Mouse (Mus musculus) heart, postnatal 0 days (tissue): ENCODE results near the gene As3mt. TPM values are rescaled to one million over a fixed set of nuclear protein-coding genes. Genes with fewer than 3 reads are reported as not detected.

ENCODE experiments used
- ATAC-seq: fragments of 200-750 bp; cut with Nextera tagmentation; 2 replicates; pipeline ENCODE4 v1.8.0; 2017; ENCODE audit warnings: low read depth, moderate number of reproducible peaks, moderate library complexity; ENCODE audit not compliant: insufficient read depth
- DNase-seq: peaks from one replicate; pipeline ENCODE4 v3.0.0-alpha.2; 2016; ENCODE audit warnings: low spot score
- H3K27ac ChIP-seq: fragments of 300-500 bp; sonication (generic); 2 replicates; pipeline ENCODE4 v1.5.1; 2014; ENCODE audit warnings: low read depth, mild to moderate bottlenecking
- H3K27me3 ChIP-seq: fragments of 300-500 bp; sonication (generic); 2 replicates; pipeline ENCODE4 v1.6.1; 2014; ENCODE audit warnings: low read length, mixed read lengths; ENCODE audit not compliant: control insufficient read depth, insufficient read depth
- H3K36me3 ChIP-seq: fragments of 300-500 bp; sonication (generic); replicated peaks from 2 replicates; pipeline ENCODE4 v1.6.1; 2014; ENCODE audit warnings: low read length, mixed read lengths; ENCODE audit not compliant: control insufficient read depth, insufficient read depth
- H3K4me1 ChIP-seq: fragments of 300-500 bp; sonication (generic); 2 replicates; pipeline ENCODE4 v1.6.1; 2014; ENCODE audit warnings: antibody characterized with exemption; ENCODE audit not compliant: control insufficient read depth, insufficient read depth
- H3K4me2 ChIP-seq: fragments of 300-500 bp; sonication (generic); 2 replicates; pipeline ENCODE4 v1.6.1; 2014; ENCODE audit warnings: low read depth, mild to moderate bottlenecking, low read length, moderate library complexity
- H3K4me3 ChIP-seq: fragments of 300-500 bp; sonication (generic); 2 replicates; pipeline ENCODE4 v1.5.1; 2014; ENCODE audit warnings: low read depth, low read length
- H3K9ac ChIP-seq: fragments of 300-500 bp; sonication (generic); replicated peaks from 2 replicates; pipeline ENCODE4 v1.6.1; 2014; ENCODE audit warnings: low read depth, low read length, mixed read lengths
- H3K9me3 ChIP-seq: fragments of 300-500 bp; sonication (generic); replicated peaks from 2 replicates; pipeline ENCODE4 v1.6.1; 2016; ENCODE audit warnings: low read length; ENCODE audit not compliant: control insufficient read depth
- CTCF ChIP-seq: IDR thresholded peaks from 2 replicates; pipeline ENCODE4 v1.5.1; 2016; ENCODE audit warnings: antibody characterized with exemption, control low read depth, low read depth
- EP300 ChIP-seq: IDR thresholded peaks from 2 replicates; pipeline ENCODE4 v1.6.1; 2016; ENCODE audit warnings: antibody characterized with exemption, low read depth
- WGBS: fragments of 180-500 bp; shearing (Covaris S2); extraction: QIAGEN DNeasy Blood & Tissue Kit; methylation state at CpG from one replicate; pipeline ENCODE4 v1.1.7; 2014; 5-methylcytosine and 5-hydroxymethylcytosine counted together
- polyA plus RNA-seq: library from polyadenylated mRNA; unstranded; fragments of >200 nt; fragmentation: Nextera tagmentation; extraction: Ambion mirVana; gene quantifications from 2 replicates; pipeline ENCODE4 v1.2.1, GENCODE M21; 2015
- total RNA-seq: library from RNA; depleted of rRNA; stranded (reverse); fragments of >200 nt; gene quantifications from 2 replicates; pipeline ENCODE4 v1.2.3, GENCODE M21; 2014; ENCODE audit warnings: low replicate concordance

Gene As3mt
- total and polyA plus RNA-seq, 2 experiments from 2014 or later: 24.1 to 61.7 TPM

DNA sequence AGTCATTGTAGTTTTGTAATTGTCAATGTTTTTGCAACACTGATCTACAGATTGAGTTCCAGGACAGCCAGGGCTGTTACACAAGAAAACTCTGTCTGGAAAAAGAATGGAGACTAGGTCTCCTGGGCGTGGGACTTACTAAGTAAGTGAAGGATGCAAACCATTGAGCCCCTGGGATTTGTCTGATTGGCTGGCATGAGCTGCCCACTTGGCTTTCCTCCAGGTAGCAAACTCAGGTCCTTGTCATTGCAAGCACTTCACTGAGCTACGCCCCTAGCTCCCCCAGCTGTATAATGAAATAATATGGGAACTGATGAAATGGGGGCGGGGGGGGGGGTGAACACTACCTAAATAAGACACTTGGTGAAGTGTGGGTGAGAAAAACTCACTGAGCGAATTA is 14.1 kb upstream of the As3mt start:
- ATAC-seq (no peak), DNase-seq (no peak)
- H3K9ac ChIP-seq: no peak overlapping the region
- no peak overlapping the region for H3K4me2 ChIP-seq
- WGBS: 80% methylated on average over 4 of the region's 4 CpGs
- H3K36me3 ChIP-seq: no peaks in the 10 kb centered on the region
- H3K27ac ChIP-seq: no peak overlapping the region
- H3K9me3 ChIP-seq: no peaks in the 10 kb centered on the region
- peaks cover 8% of the 10 kb centered on the region; the same call in 1 of the 2 replicates for H3K4me1 ChIP-seq
- H3K27me3 ChIP-seq: no peaks in the 10 kb centered on the region
- no peak overlapping the region for H3K4me3 ChIP-seq
- no peak for TF ChIP-seq CTCF
- no peak for TF ChIP-seq EP300

GRCm38 (mm10) chr19:46696482-46696881 is 10.8 kb upstream of the As3mt start:
- H3K4me3 ChIP-seq: no peak overlapping the region
- ATAC-seq (no peak), DNase-seq (no peak)
- TF ChIP-seq EP300 (no peak), CTCF (no peak)
- 94% methylated on average over 8 of the region's 8 CpGs for WGBS
- no peak overlapping the region for H3K27ac ChIP-seq
- H3K9me3 ChIP-seq: no peaks in the 10 kb centered on the region
- H3K27me3 ChIP-seq: no peaks in the 10 kb centered on the region
- no peak overlapping the region for H3K9ac ChIP-seq
- no peak overlapping the region for H3K4me2 ChIP-seq
- H3K4me1 ChIP-seq: no peaks in the 10 kb centered on the region
- peaks cover 13% of the 10 kb centered on the region; the same call in 1 of the 2 replicates for H3K36me3 ChIP-seq

DNA sequence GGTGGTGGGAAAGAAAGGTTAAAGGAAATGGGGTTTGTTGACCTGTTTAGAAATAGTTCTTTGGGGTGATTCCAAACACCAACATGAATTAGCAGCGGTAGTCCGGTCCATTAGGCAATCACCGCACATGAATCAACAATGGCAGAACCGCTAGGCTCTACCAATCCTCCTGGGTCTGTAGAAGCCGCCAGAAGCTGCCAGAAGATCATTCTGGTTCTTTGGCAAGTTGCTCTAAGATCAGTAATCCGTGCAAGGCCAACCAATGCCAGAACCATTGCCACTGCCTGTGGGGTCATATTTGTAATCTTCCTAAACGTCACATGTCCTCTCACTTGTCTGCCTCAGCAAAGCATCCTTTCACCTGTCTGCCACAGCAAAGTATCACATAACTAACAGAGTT is 10.3 kb upstream of the As3mt start:
- Histone ChIP-seq H3K4me1 (no peaks in the 10 kb centered on the region), H3K36me3 (peaks cover 14% of the 10 kb centered on the region; the same call in 1 of the 2 replicates), H3K27me3 (no peaks in the 10 kb centered on the region), H3K4me2 (no peak overlapping the region), H3K9ac (no peak overlapping the region), H3K27ac (no peak overlapping the region), H3K9me3 (no peaks in the 10 kb centered on the region), H3K4me3 (no peak overlapping the region)
- TF ChIP-seq CTCF (no peak), EP300 (no peak)
- no peak for ATAC-seq
- WGBS: 92% methylated on average over 7 of the region's 7 CpGs
- DNase-seq: no peak

DNA sequence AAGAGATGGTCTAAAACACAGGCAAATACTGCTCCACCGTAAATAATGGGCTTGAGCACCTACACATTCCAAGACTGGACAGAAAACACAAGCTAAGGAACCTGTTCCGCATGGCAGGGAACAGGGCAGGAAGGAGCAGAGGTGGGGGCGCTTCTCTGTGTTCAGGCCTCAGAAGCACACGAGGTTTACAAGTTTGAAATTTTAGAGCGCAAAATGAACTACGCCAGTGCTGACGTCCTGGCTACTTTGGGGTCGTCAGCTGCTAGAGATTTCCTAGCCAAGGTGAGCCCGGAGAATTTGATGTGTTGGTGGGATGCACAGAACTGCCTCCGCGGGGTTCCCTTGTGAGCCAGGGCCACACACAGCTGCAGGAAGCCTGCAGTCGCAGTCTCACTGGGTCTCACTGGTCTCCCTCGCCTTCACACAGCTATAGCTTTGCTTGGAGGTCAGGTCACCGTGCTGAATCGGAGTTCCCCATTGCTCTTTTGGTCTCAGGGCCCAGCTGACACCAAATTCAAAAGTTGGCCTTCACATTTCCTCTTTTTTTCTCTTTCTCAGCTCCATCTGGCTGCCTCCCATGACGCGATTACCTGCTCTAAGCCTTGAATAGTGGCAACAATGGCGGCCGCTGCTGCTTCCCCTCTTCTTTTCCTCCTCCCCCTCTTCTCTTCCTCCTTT is 9.3 kb upstream of the As3mt start:
- Histone ChIP-seq H3K9ac (no peak overlapping the region), H3K36me3 (peaks cover 17% of the 10 kb centered on the region; the same call in 1 of the 2 replicates), H3K4me1 (no peaks in the 10 kb centered on the region), H3K27ac (no peak overlapping the region), H3K4me2 (no peak overlapping the region), H3K27me3 (no peaks in the 10 kb centered on the region), H3K4me3 (no peak overlapping the region), H3K9me3 (no peaks in the 10 kb centered on the region)
- WGBS: 59% methylated on average over 19 of the region's 19 CpGs
- ATAC-seq (no peak), DNase-seq (no peak)
- TF ChIP-seq CTCF: no peak

DNA sequence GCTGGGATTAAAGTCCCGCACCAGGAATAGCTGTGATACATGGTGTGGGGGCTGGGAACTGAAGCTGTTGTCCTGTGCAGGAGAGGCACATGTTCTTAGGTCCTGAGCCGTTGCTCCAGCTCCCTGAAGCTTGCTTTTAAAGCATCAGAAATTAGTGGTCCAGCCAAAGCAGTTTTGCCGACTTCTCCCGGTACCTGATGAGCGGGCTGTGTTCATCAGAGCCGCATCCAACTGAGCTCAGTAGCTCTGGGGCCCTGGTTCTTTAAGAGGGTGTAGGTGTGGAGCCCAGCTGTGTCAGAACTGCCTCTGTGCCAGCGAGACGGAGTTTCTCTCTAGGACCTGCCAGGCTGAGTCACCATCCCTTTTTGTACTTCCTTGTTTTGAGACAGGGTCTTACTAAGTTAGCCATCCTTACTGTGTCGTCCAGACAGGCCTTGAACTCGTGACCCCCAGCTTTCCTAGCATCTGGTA is 8.2 kb upstream of the As3mt start:
- ATAC-seq: no peak

DNA sequence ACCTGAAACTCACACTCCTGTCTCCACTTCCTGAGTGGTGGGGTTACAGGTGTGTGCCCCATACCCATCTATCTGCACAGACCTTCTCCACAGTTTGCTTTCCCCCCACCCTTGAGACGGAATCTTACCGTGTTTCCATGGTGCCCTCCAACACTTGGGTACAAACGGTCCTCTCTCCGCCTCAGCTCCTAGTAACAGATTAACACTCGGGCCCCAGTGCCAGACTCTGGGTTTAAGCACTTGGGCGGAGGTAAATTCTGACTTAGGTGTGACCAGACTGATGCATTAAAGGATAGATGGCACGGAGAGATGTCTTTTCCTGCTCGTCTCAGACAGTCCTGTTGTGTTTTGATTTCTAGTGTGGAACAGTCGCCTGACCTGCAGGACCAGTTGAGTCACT is 6.1 kb upstream of the As3mt start:
- Histone ChIP-seq H3K9ac (no peak overlapping the region), H3K4me1 (0 out of 2 replicates have a peak, but pooled peaks cover 2% of the 10 kb centered on the region), H3K27ac (no peak overlapping the region), H3K4me3 (no peak overlapping the region), H3K9me3 (no peaks in the 10 kb centered on the region), H3K36me3 (peaks cover 17% of the 10 kb centered on the region; the same call in 1 of the 2 replicates), H3K27me3 (no peaks in the 10 kb centered on the region), H3K4me2 (no peak overlapping the region)
- DNase-seq (no peak), ATAC-seq (no peak)
- TF ChIP-seq CTCF (no peak), EP300 (no peak)
- WGBS: 87% methylated on average over 9 of the region's 9 CpGs

More for the DNA sequence above, 8.2 kb upstream of the As3mt start:
- Histone ChIP-seq H3K4me1 (no peaks in the 10 kb centered on the region), H3K36me3 (peaks cover 17% of the 10 kb centered on the region; the same call in 1 of the 2 replicates), H3K27ac (no peak overlapping the region), H3K9me3 (no peaks in the 10 kb centered on the region), H3K4me3 (no peak overlapping the region), H3K27me3 (no peaks in the 10 kb centered on the region), H3K9ac (no peak overlapping the region), H3K4me2 (no peak overlapping the region)
- no peak for DNase-seq
- TF ChIP-seq EP300 (no peak), CTCF (no peak)
- 69% methylated on average over 10 of the region's 10 CpGs for WGBS
